In the genomic region with DNA sequence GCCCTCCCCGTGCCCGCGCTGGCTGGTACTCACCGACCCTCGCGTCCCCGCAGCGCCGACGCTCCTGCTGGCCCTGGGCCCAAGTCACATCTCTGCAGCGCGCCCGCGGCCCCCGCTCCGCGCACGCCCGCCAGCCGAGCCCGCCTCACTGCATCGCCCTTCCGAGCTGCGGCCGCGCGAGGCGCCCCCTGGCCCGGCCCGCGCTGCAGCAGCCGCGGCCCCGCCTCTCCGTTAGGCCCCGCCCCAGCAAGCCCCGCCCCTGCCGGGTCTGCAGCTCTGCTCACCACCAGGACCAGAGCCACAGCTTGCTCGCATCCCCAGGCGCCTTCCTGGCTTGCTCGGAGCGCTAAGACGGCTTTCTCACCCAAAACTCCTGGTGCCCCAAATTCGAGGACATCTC, we compare ENCODE assay signal across 8 mouse cellular contexts. TPM values are rescaled to one million over a fixed set of nuclear protein-coding genes. Genes with fewer than 3 reads are reported as not detected.
DNase-seq lines count a peak whose midpoint lies in the region; ATAC-seq and TF ChIP-seq lines count a peak whose summit lies in the region.

Gene Gprc5b, minus strand, starts transcription at position 205 of the 400 bp plus-strand sequence.

- peak within 1 kb of the TSS; percentile 90 for H3K4me2 ChIP-seq in forebrain, embryonic 15.5 days (replicated peaks)
- peak within 1 kb of the TSS; percentile 98 for H3K4me2 ChIP-seq in lung, embryonic 16.5 days (ENCODE audit: low read depth, low read length)

- H3K9ac ChIP-seq in forebrain, embryonic 15.5 days (replicated peaks): peak within 1 kb of the TSS; percentile 72
- peak within 1 kb of the TSS; percentile 79 for H3K9ac ChIP-seq in lung, embryonic 16.5 days (ENCODE audit: low read length)

- DNase-seq in heart, postnatal 25 days (ENCODE audit: low spot score): peak; percentile 80
- DNase-seq in layer of hippocampus, adult 2 months (ENCODE audit: low spot score in 2 of 2): peak; percentile 83 to 84
- peak; percentile 83 for DNase-seq in ovary, postnatal 14 days (ENCODE audit: low spot score)
- peak; percentile 83 to 94 for DNase-seq in thymus, postnatal 10 days (ENCODE audit: low spot score in 2 of 2)

- H3K36me3 ChIP-seq in E14TG2a.4 (ENCODE audit: insufficient read depth, low read length): no peaks in the 10 kb centered on the region
- no peaks in the 10 kb centered on the region for H3K36me3 ChIP-seq in forebrain, embryonic 15.5 days
- no peaks in the 10 kb centered on the region for H3K36me3 ChIP-seq in lung, embryonic 16.5 days (ENCODE audit: control insufficient read depth, insufficient read depth, low read length)

- peak; percentile 73 for ATAC-seq in cerebellum, adult (ENCODE audit: insufficient number of reproducible peaks, low FRiP score, low TSS enrichment)
- peak; percentile 74 for ATAC-seq in forebrain, embryonic 15.5 days (replicated peaks)
- ATAC-seq in lung, embryonic 16.5 days (ENCODE audit: low read depth): peak; percentile 97

- H3K27me3 ChIP-seq in E14TG2a.4 (ENCODE audit: insufficient read depth, low read length): peaks cover 26% of the 10 kb centered on the region
- no peaks in the 10 kb centered on the region for H3K27me3 ChIP-seq in forebrain, embryonic 15.5 days
- peaks cover 3% of the 10 kb centered on the region for H3K27me3 ChIP-seq in lung, embryonic 16.5 days (ENCODE audit: control insufficient read depth, insufficient read depth, low read depth, low read length)

- intact Hi-C loops in heart, postnatal 25 days (cut with DNase I): loop anchor here (10.0 kb wide), 1 partner anchor 400 kb away; the partner anchor contains the start of gene Tmc5

- H3K4me3 ChIP-seq in E14TG2a.4 (replicated peaks; ENCODE audit: low read length): peak within 1 kb of the TSS; percentile 84
- H3K4me3 ChIP-seq in forebrain, embryonic 15.5 days: peak within 1 kb of the TSS; percentile 68
- H3K4me3 ChIP-seq in layer of hippocampus, adult 2 months: peak within 1 kb of the TSS; percentile 64
- peak within 1 kb of the TSS; percentile 70 for H3K4me3 ChIP-seq in lung, embryonic 16.5 days (ENCODE audit: low read length)

- 0 out of 2 replicates have a peak, but pooled peaks cover 5% of the 10 kb centered on the region for H3K9me3 ChIP-seq in E14TG2a.4 (ENCODE audit: low read length)
- H3K9me3 ChIP-seq in forebrain, embryonic 15.5 days: no peaks in the 10 kb centered on the region
- H3K9me3 ChIP-seq in lung, embryonic 16.5 days (ENCODE audit: control insufficient read depth, low read length): no peaks in the 10 kb centered on the region

- TF ChIP-seq CTCF in E14TG2a.4 (conservative IDR thresholded peaks at IDR 0.05; ENCODE audit: low read length): no peak
- peak; percentile 53 for TF ChIP-seq CTCF in layer of hippocampus, adult 2 months (conservative IDR thresholded peaks at IDR 0.05)

- H3K4me1 ChIP-seq in E14TG2a.4 (replicated peaks; ENCODE audit: low read depth, low read length): peaks cover 53% of the 10 kb centered on the region
- peaks cover 58% of the 10 kb centered on the region for H3K4me1 ChIP-seq in forebrain, embryonic 15.5 days
- peaks cover 24% of the 10 kb centered on the region for H3K4me1 ChIP-seq in lung, embryonic 16.5 days (replicated peaks; ENCODE audit: control insufficient read depth, insufficient read depth, low read length)

- H3K27ac ChIP-seq in forebrain, embryonic 15.5 days (replicated peaks): peak within 1 kb of the TSS; percentile 82
- H3K27ac ChIP-seq in layer of hippocampus, adult 2 months: peak within 1 kb of the TSS; percentile 95
- peak within 1 kb of the TSS; percentile 33 for H3K27ac ChIP-seq in lung, embryonic 16.5 days (ENCODE audit: low read length)

- under 1% methylated on average over 43 of the region's 44 CpGs for WGBS in forebrain, embryonic 15.5 days
- WGBS in lung, embryonic 16.5 days: under 1% methylated on average over 40 of the region's 44 CpGs

RNA-seq across cellular contexts. Expression of gene Gprc5b, which starts in this region (rescaled TPM):
- polyA plus RNA-seq in forebrain, embryonic 15.5 days (2015; fragmentation: Nextera tagmentation; extraction: Ambion mirVana): 6.5 and 7.3 TPM in 2 replicates
- total RNA-seq in heart, postnatal 25 days (2021): 10 to 100 TPM; 13.9 to 15.7 TPM
- total RNA-seq in layer of hippocampus, adult 2 months (2021): 100 to 1,000 TPM; 124 to 134 TPM
- polyA plus RNA-seq in lung, embryonic 16.5 days (2015; fragmentation: Nextera tagmentation; extraction: Ambion mirVana): 5.1 and 5.2 TPM in 2 replicates

Comparison
In these comparisons a context has a peak if more than half of its experiments do, and no peak if none do; other contexts are left out.
1. Peak in every context shown above with its lines: DNase-seq, ATAC-seq, H3K4me3 ChIP-seq and H3K27ac ChIP-seq.
2. RNA of gene Gprc5b (total RNA-seq): 124 to 134 TPM in layer of hippocampus, adult 2 months; 13.9 to 15.7 TPM in heart, postnatal 25 days; every median in the first group is over 4 times any median in the second.
3. H3K27ac ChIP-seq: peak in every context shown above with its lines; median percentile 95 in layer of hippocampus, adult 2 months; 82 in forebrain, embryonic 15.5 days; 33 in lung, embryonic 16.5 days.